Comparison of ENCODE assay signal across 8 mouse cellular contexts in the genomic region with DNA sequence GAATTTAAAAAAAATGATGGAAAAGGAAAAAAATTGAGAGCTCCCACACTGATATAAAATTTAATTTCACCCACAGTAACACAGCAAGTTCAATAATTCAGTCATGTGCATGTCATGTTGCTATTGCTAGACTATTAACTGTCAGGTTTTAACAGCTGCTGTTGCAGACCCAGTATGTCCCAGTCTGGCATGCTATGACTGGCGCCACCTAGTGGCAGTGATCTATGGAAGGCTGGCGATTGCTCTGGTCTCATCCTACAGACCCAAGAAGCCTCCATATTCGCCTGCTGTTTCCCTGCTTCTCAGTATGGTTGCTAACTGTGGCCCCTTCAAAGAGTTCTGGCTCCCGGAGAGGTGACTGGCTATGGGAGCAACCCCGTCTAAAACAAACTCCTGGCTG. TPM values are rescaled to one million over a fixed set of nuclear protein-coding genes. Genes with fewer than 3 reads are reported as not detected.
DNase-seq lines count a peak whose midpoint lies in the region; ATAC-seq and TF ChIP-seq lines count a peak whose summit lies in the region.

No protein-coding gene starts in this region.

- 10% methylated on average over 5 of the region's 5 CpGs for WGBS in hindbrain, embryonic 15.5 days

- H3K9me3 ChIP-seq in hindbrain, embryonic 15.5 days: no peaks in the 10 kb centered on the region

- no peak overlapping the region for H3K4me3 ChIP-seq in hindbrain, embryonic 15.5 days

- POLR2A ChIA-PET in Patski (lab: Charles Lee): no interaction called here

- peak; percentile 27 for DNase-seq in Patski (ENCODE audit: low read depth, low spot score)
- DNase-seq in cerebellum, adult 9-10 months: peak; percentile 54
- DNase-seq in frontal cortex, postnatal 14 days (ENCODE audit: low spot score in 2 of 2): peak; percentile 13 to 46
- DNase-seq in layer of hippocampus, postnatal 14 days (ENCODE audit: low spot score in 2 of 2): peak; percentile 63 to 79
- peak; percentile 53 to 72 for DNase-seq in lung, postnatal 4 days
- DNase-seq in right cerebral cortex, postnatal 10 days (ENCODE audit: low spot score in 2 of 2): peak; percentile 60 to 80
- DNase-seq in urinary bladder, postnatal 36 days (ENCODE audit: low spot score in 2 of 2): peak; percentile 65 to 73

- peak; percentile 90 for TF ChIP-seq CTCF in Patski (IDR thresholded peaks at IDR 0.05)

- no peaks in the 10 kb centered on the region for H3K36me3 ChIP-seq in hindbrain, embryonic 15.5 days

- H3K27me3 ChIP-seq in Patski: peaks cover 8% of the 10 kb centered on the region
- no peaks in the 10 kb centered on the region for H3K27me3 ChIP-seq in hindbrain, embryonic 15.5 days

- peak; percentile 87 for ATAC-seq in Patski
- ATAC-seq in hindbrain, embryonic 15.5 days (ENCODE audit: low FRiP score, low read depth): peak; percentile 77

- no peak overlapping the region for H3K27ac ChIP-seq in hindbrain, embryonic 15.5 days (replicated peaks)

- CTCF ChIA-PET in Patski (lab: Charles Lee): interaction anchor here (0.7 to 2.8 kb wide), 11 partner anchors 8 to 56 kb away, joined by 3 to 9 read pairs (median 4); no protein-coding TSS in a partner anchor

- no peak overlapping the region for H3K4me2 ChIP-seq in hindbrain, embryonic 15.5 days

- H3K4me1 ChIP-seq in hindbrain, embryonic 15.5 days (replicated peaks): no peaks in the 10 kb centered on the region

- no peak overlapping the region for H3K9ac ChIP-seq in hindbrain, embryonic 15.5 days

- in situ Hi-C loops in Patski (cut with MboI; ENCODE audit: low pct_unique_long_range_greater_than_20kb): no loop called here

RNA-seq across cellular contexts. Expression of gene Ano4, which starts 38.9 kb away (rescaled TPM):
- not detected for polyA plus RNA-seq in Patski (2021)
- 9.3 and 10.1 TPM in 2 replicates for polyA plus RNA-seq in hindbrain, embryonic 15.5 days (2015; fragmentation: Nextera tagmentation; extraction: Ambion mirVana)
- 10 to 100 TPM; 20.3 to 26.3 TPM for total RNA-seq in layer of hippocampus, postnatal 14 days (2021)

Comparison
In these comparisons a context has a peak if more than half of its experiments do, and no peak if none do; other contexts are left out.
1. RNA of gene Ano4, which starts 38.9 kb away (polyA plus RNA-seq): 9.3 to 10.1 TPM in hindbrain, embryonic 15.5 days; not detected in Patski (single experiment); every median in the first group is over 10 times any median in the second.
2. Peak in every context shown above with its lines, with median percentiles within 50 percentile points of each other: DNase-seq.